Mouse (Mus musculus): ENCODE measurements at regions not wholly inside any gene's neighbourhood (a gene's known extent, or its start where the extent isn't known, plus 50 kb on each side); places are given as distances from the start of the nearest gene placed in this dataset.

GRCm38 (mm10) chr8:25340729-25341128 is 516.6 kb upstream of the Adam5 start:
- Histone ChIP-seq H3K4me1 (replicated peaks; ENCODE audit: control insufficient read depth, insufficient read depth, low read length) (no peaks in the 10 kb centered on the region), H3K27me3 (ENCODE audit: control insufficient read depth, insufficient read depth, low read length) (no peaks in the 10 kb centered on the region), H3K4me3 (ENCODE audit: control insufficient read depth, insufficient read depth, low read length) (no peak overlapping the region), H3K36me3 (ENCODE audit: control insufficient read depth, insufficient read depth, low read length) (no peaks in the 10 kb centered on the region), H3K27ac (ENCODE audit: control insufficient read depth, insufficient read depth, low read length) (no peak overlapping the region)
- DNase-seq: no peak
- TF ChIP-seq CTCF (IDR thresholded peaks at IDR 0.05; ENCODE audit: borderline replicate concordance, control insufficient read depth, extremely low read depth, insufficient read depth, low read length, poor library complexity) (no peak), POLR2A (IDR thresholded peaks at IDR 0.05; ENCODE audit: control insufficient read depth, extremely low read depth, insufficient read depth, low read length, poor library complexity) (no peak)
- WGBS: 99% methylated on average over 2 of the region's 2 CpGs

- Histone ChIP-seq H3K4me1 (replicated peaks; ENCODE audit: control insufficient read depth, insufficient read depth, low read length) (no peaks in the 10 kb centered on the region), H3K27ac (ENCODE audit: control insufficient read depth, insufficient read depth, low read length) (no peak overlapping the region), H3K4me3 (ENCODE audit: control insufficient read depth, insufficient read depth, low read length) (no peak overlapping the region), H3K36me3 (ENCODE audit: control insufficient read depth, insufficient read depth, low read length) (no peaks in the 10 kb centered on the region), H3K27me3 (ENCODE audit: control insufficient read depth, insufficient read depth, low read length) (no peaks in the 10 kb centered on the region)
- no peak for DNase-seq
- TF ChIP-seq CTCF (IDR thresholded peaks at IDR 0.05; ENCODE audit: borderline replicate concordance, control insufficient read depth, extremely low read depth, insufficient read depth, low read length, poor library complexity) (no peak), POLR2A (IDR thresholded peaks at IDR 0.05; ENCODE audit: control insufficient read depth, extremely low read depth, insufficient read depth, low read length, poor library complexity) (no peak)
- WGBS: 85% methylated on average over 8 of the region's 8 CpGs
Observed at GRCm38 (mm10) chr8:25332120-25332607, 508.0 kb upstream of the Adam5 start.

- WGBS: 23% methylated on average over 7 of the region's 7 CpGs
- H3K27ac ChIP-seq (ENCODE audit: control insufficient read depth, insufficient read depth, low read length): no peak overlapping the region
- H3K27me3 ChIP-seq (ENCODE audit: control insufficient read depth, insufficient read depth, low read length): no peaks in the 10 kb centered on the region
- no peaks in the 10 kb centered on the region for H3K36me3 ChIP-seq (ENCODE audit: control insufficient read depth, insufficient read depth, low read length)
- DNase-seq: no peak
- TF ChIP-seq POLR2A (IDR thresholded peaks at IDR 0.05; ENCODE audit: control insufficient read depth, extremely low read depth, insufficient read depth, low read length, poor library complexity) (no peak), CTCF (IDR thresholded peaks at IDR 0.05; ENCODE audit: borderline replicate concordance, control insufficient read depth, extremely low read depth, insufficient read depth, low read length, poor library complexity) (no peak)
- no peak overlapping the region for H3K4me3 ChIP-seq (ENCODE audit: control insufficient read depth, insufficient read depth, low read length)
- H3K4me1 ChIP-seq (replicated peaks; ENCODE audit: control insufficient read depth, insufficient read depth, low read length): no peaks in the 10 kb centered on the region
Observed at GRCm38 (mm10) chr8:25331161-25331776, 507.1 kb upstream of the Adam5 start.

GRCm38 (mm10) chr8:25329791-25330190 is 505.6 kb upstream of the Adam5 start:
- no peak overlapping the region for H3K27ac ChIP-seq (ENCODE audit: control insufficient read depth, insufficient read depth, low read length)
- no peak for DNase-seq
- WGBS: 88% methylated on average over 1 of the region's 1 CpGs
- no peaks in the 10 kb centered on the region for H3K36me3 ChIP-seq (ENCODE audit: control insufficient read depth, insufficient read depth, low read length)
- H3K4me1 ChIP-seq (replicated peaks; ENCODE audit: control insufficient read depth, insufficient read depth, low read length): no peaks in the 10 kb centered on the region
- H3K27me3 ChIP-seq (ENCODE audit: control insufficient read depth, insufficient read depth, low read length): no peaks in the 10 kb centered on the region
- TF ChIP-seq CTCF (IDR thresholded peaks at IDR 0.05; ENCODE audit: borderline replicate concordance, control insufficient read depth, extremely low read depth, insufficient read depth, low read length, poor library complexity): no peak
- TF ChIP-seq POLR2A (IDR thresholded peaks at IDR 0.05; ENCODE audit: control insufficient read depth, extremely low read depth, insufficient read depth, low read length, poor library complexity): no peak
- no peak overlapping the region for H3K4me3 ChIP-seq (ENCODE audit: control insufficient read depth, insufficient read depth, low read length)

- Histone ChIP-seq H3K36me3 (ENCODE audit: control insufficient read depth, insufficient read depth, low read length) (no peaks in the 10 kb centered on the region), H3K27ac (ENCODE audit: control insufficient read depth, insufficient read depth, low read length) (no peak overlapping the region), H3K27me3 (ENCODE audit: control insufficient read depth, insufficient read depth, low read length) (no peaks in the 10 kb centered on the region), H3K4me1 (replicated peaks; ENCODE audit: control insufficient read depth, insufficient read depth, low read length) (no peaks in the 10 kb centered on the region), H3K4me3 (ENCODE audit: control insufficient read depth, insufficient read depth, low read length) (no peak overlapping the region)
- TF ChIP-seq CTCF (IDR thresholded peaks at IDR 0.05; ENCODE audit: borderline replicate concordance, control insufficient read depth, extremely low read depth, insufficient read depth, low read length, poor library complexity): no peak
- no peak for TF ChIP-seq POLR2A (IDR thresholded peaks at IDR 0.05; ENCODE audit: control insufficient read depth, extremely low read depth, insufficient read depth, low read length, poor library complexity)
- no peak for DNase-seq
- WGBS: 64% methylated on average over 3 of the region's 3 CpGs
Observed at GRCm38 (mm10) chr8:25328318-25328717, 504.1 kb upstream of the Adam5 start.

- WGBS: 96% methylated on average over 6 of the region's 6 CpGs
Observed at GRCm38 (mm10) chr8:25326930-25327329, 502.8 kb upstream of the Adam5 start.

More at GRCm38 (mm10) chr8:25326930-25327329, 502.8 kb upstream of the Adam5 start:
- Histone ChIP-seq H3K27ac (ENCODE audit: control insufficient read depth, insufficient read depth, low read length) (no peak overlapping the region), H3K4me3 (ENCODE audit: control insufficient read depth, insufficient read depth, low read length) (no peak overlapping the region), H3K36me3 (ENCODE audit: control insufficient read depth, insufficient read depth, low read length) (no peaks in the 10 kb centered on the region), H3K4me1 (replicated peaks; ENCODE audit: control insufficient read depth, insufficient read depth, low read length) (no peaks in the 10 kb centered on the region), H3K27me3 (ENCODE audit: control insufficient read depth, insufficient read depth, low read length) (no peaks in the 10 kb centered on the region)
- no peak for DNase-seq
- TF ChIP-seq CTCF (IDR thresholded peaks at IDR 0.05; ENCODE audit: borderline replicate concordance, control insufficient read depth, extremely low read depth, insufficient read depth, low read length, poor library complexity) (no peak), POLR2A (IDR thresholded peaks at IDR 0.05; ENCODE audit: control insufficient read depth, extremely low read depth, insufficient read depth, low read length, poor library complexity) (no peak)
